Mouse (Mus musculus): Measurements from ENCODE around the gene Fbxo17. TPM values are rescaled to one million over a fixed set of nuclear protein-coding genes. Genes with fewer than 3 reads are reported as not detected.

The Fbxo17 gene
- total and polyA plus RNA-seq, 3 experiments, result 2.0 to 11.1 (median 5.3) TPM

GRCm38 (mm10) chr7:28767462-28767965 is 50.9 kb downstream of the Fbxo17 start, which contains the start of gene Nfkbib:
Gene Nfkbib (minus strand): TSS chr7:28767512.
- DNase-seq, result no peak

- no peak for DNase-seq
These were observed 52.9 kb downstream of the Fbxo17 start for GRCm38 (mm10) chr7:28769414-28769958.

- DNase-seq, result no peak
These were observed 53.7 kb downstream of the Fbxo17 start for GRCm38 (mm10) chr7:28770309-28770708.

GRCm38 (mm10) chr7:28771867-28772266 is 55.3 kb downstream of the Fbxo17 start:
- no peak for DNase-seq

- no peak for DNase-seq
These were observed 56.6 kb downstream of the Fbxo17 start for GRCm38 (mm10) chr7:28773163-28773562.

DNA sequence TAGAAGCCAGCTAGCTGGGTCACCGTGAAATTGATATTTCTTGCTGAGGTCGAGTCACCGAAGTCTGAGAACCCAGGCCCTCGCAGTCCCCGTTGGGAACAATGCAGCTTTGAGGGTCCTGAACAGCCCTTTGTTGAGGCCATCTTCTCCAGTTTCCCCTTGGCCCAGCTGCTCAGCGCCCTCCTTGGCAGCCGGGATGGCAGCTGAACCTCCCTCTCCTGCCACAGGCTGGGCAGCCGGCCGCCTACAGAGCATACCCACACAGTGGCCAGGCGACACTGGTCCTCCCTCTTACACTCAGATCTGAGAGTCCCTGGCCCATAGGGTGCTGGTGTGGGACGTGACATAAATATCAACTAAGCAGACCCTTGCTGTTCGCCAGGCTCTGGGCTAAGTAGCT is 57.6 kb downstream of the Fbxo17 start:
- DNase-seq, result no peak

GRCm38 (mm10) chr7:28775129-28775528 is 58.5 kb downstream of the Fbxo17 start:
- no peak for DNase-seq

DNA sequence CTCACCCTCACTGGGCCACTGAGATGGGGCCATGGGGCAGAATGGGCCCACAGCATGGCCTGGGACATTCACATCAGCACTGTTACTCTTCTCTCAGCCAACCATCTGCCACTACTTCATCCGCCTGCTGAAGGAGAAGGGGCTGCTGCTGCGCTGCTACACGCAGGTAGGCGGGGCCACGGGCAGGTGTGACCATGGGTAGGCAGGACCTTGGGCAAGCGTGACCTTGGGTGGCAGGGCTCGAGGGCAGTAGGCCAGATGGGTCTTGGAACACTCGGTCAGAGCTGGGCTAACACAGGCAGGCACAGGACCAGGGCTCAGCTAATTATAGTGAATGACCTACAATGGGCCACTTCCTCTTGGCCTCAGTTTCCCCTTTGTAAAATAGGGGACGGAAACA is 62.2 kb downstream of the Fbxo17 start:
- DNase-seq, result peak; percentile 68

GRCm38 (mm10) chr7:28780067-28780658 is 63.6 kb downstream of the Fbxo17 start:
- DNase-seq, result peak; percentile 86

DNA sequence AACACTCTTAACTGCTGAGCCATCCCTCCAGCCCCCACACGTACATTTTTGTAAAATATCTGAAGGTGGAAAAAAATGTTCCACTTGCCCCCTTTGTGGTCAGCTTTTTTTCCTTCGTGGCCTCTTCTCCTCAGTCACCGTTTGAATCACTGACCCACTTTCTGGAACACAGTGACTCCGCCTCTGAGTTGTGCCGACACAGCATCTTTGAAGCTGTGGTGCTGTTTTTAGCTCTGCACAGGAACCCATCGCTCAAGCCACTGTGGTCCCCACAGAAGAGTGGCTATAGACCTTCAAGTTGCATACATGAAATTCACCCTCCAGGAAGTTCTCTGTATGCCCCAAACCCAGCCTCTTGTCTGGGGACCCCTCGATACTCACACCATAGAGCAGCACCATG is 64.3 kb downstream of the Fbxo17 start:
- DNase-seq, result peak; percentile 52

GRCm38 (mm10) chr7:28781261-28781663 is 64.7 kb downstream of the Fbxo17 start:
- DNase-seq, result no peak

DNA sequence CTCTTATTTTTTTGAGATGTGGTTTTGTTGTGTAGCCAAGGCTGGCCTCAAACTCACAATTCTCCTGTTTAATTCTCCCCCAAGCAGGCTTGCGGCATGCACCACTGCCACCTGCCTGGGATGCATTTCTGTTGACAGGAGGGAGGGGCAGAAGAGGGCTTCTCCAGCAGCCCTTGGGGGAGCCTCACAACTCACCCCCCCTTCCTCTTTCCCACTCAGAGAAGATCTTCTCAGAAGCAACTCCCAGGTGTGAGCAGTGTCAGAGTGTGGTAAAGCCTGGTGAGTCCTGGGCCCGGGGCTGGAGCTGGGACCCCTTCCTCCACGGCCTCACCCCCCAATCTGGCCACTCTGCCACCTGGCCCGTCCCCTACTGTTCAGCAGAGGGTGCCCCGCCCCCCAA is 68.6 kb downstream of the Fbxo17 start:
- no peak for DNase-seq

Other genes starting within 250 kb of the Fbxo17 start
- not detected for gene Ifnl2, start 206.3 kb upstream of the Fbxo17 start, total RNA-seq (2021)
- gene Ifnl2, start 206.3 kb upstream of the Fbxo17 start, polyA plus RNA-seq (2012; rRNA removed), result 0.33 and 1.00 TPM in 2 replicates
- gene Ifnl3, start 194.0 kb upstream of the Fbxo17 start, total RNA-seq (2021), result not detected
- gene Ifnl3, start 194.0 kb upstream of the Fbxo17 start, polyA plus RNA-seq (2012; rRNA removed), result 0.48 and 0.59 TPM in 2 replicates
- gene Sycn, start 175.9 kb upstream of the Fbxo17 start, total RNA-seq (2021), result not detected
- 0.44 and 0.48 TPM in 2 replicates for gene Sycn, start 175.9 kb upstream of the Fbxo17 start, polyA plus RNA-seq (2012; rRNA removed)
- not detected for gene Nccrp1, start 169.6 kb upstream of the Fbxo17 start, total RNA-seq (2021)
- gene Nccrp1, start 169.6 kb upstream of the Fbxo17 start, polyA plus RNA-seq (2012; rRNA removed), result 0.10 TPM in 1 of 2 replicates, not detected in the other
- gene Samd4b, start 118.7 kb upstream of the Fbxo17 start, total RNA-seq (2021), result 10 to 100 TPM; 61.0 to 78.2 TPM
- 127 and 146 TPM in 2 replicates for gene Samd4b, start 118.7 kb upstream of the Fbxo17 start, polyA plus RNA-seq (2012; rRNA removed)
- gene Pak4, start 118.6 kb upstream of the Fbxo17 start, total RNA-seq (2021), result 10 to 100 TPM; 28.7 to 29.6 TPM
- gene Pak4, start 118.6 kb upstream of the Fbxo17 start, polyA plus RNA-seq (2012; rRNA removed), result 53.5 and 54.9 TPM in 2 replicates
- gene Acp7, start 85.5 kb upstream of the Fbxo17 start, total RNA-seq (2021), result not detected
- gene Acp7, start 85.5 kb upstream of the Fbxo17 start, polyA plus RNA-seq (2012; rRNA removed), result not detected in 2 replicates
- gene Fbxo27, start 24.0 kb upstream of the Fbxo17 start, total RNA-seq (2021), result 1 to 10 TPM; 1.7 to 2.6 TPM
- 6.6 and 8.5 TPM in 2 replicates for gene Fbxo27, start 24.0 kb upstream of the Fbxo17 start, polyA plus RNA-seq (2012; rRNA removed)
- gene Mrps12, start 25.0 kb downstream of the Fbxo17 start, total RNA-seq (2021), result 10 to 100 TPM; 74.6 to 82.1 TPM
- 217 and 245 TPM in 2 replicates for gene Mrps12, start 25.0 kb downstream of the Fbxo17 start, polyA plus RNA-seq (2012; rRNA removed)
- gene Sars2, start 25.2 kb downstream of the Fbxo17 start, total RNA-seq (2021), result 10 to 100 TPM; 16.5 to 21.2 TPM
- 42.6 and 43.0 TPM in 2 replicates for gene Sars2, start 25.2 kb downstream of the Fbxo17 start, polyA plus RNA-seq (2012; rRNA removed)
- not detected for gene Ccer2, start 39.4 kb downstream of the Fbxo17 start, total RNA-seq (2021)
- not detected in 2 replicates for gene Ccer2, start 39.4 kb downstream of the Fbxo17 start, polyA plus RNA-seq (2012; rRNA removed)
- gene Sirt2, start 49.9 kb downstream of the Fbxo17 start, total RNA-seq (2021), result 10 to 100 TPM; 86.0 to 87.0 TPM
- gene Sirt2, start 49.9 kb downstream of the Fbxo17 start, polyA plus RNA-seq (2012; rRNA removed), result 57.3 and 59.0 TPM in 2 replicates
- 10 to 100 TPM; 38.0 to 62.9 TPM for gene Nfkbib, start 50.7 kb downstream of the Fbxo17 start, total RNA-seq (2021)
- gene Nfkbib, start 50.7 kb downstream of the Fbxo17 start, polyA plus RNA-seq (2012; rRNA removed), result 97.6 and 122 TPM in 2 replicates
- gene Rinl, start 72.2 kb downstream of the Fbxo17 start, total RNA-seq (2021), result 1 to 10 TPM; 2.9 to 3.7 TPM
- gene Rinl, start 72.2 kb downstream of the Fbxo17 start, polyA plus RNA-seq (2012; rRNA removed), result 3.0 and 4.1 TPM in 2 replicates
- gene Hnrnpl, start 91.7 kb downstream of the Fbxo17 start, total RNA-seq (2021), result 100 to 1,000 TPM; 382 to 408 TPM
- 119 and 120 TPM in 2 replicates for gene Hnrnpl, start 91.7 kb downstream of the Fbxo17 start, polyA plus RNA-seq (2012; rRNA removed)
- gene Ech1, start 108.4 kb downstream of the Fbxo17 start, total RNA-seq (2021), result 100 to 1,000 TPM; 520 to 711 TPM
- 486 and 560 TPM in 2 replicates for gene Ech1, start 108.4 kb downstream of the Fbxo17 start, polyA plus RNA-seq (2012; rRNA removed)
- gene Lgals4, start 117.0 kb downstream of the Fbxo17 start, total RNA-seq (2021), result 1 to 10 TPM; 7.4 to 9.4 TPM
- gene Lgals4, start 117.0 kb downstream of the Fbxo17 start, polyA plus RNA-seq (2012; rRNA removed), result 20.5 and 22.4 TPM in 2 replicates
- under 1 TPM; 0.69 to 0.81 TPM for gene Lgals7, start 147.0 kb downstream of the Fbxo17 start, total RNA-seq (2021)
- 0.97 and 2.8 TPM in 2 replicates for gene Lgals7, start 147.0 kb downstream of the Fbxo17 start, polyA plus RNA-seq (2012; rRNA removed)
- under 1 TPM in 1 of 2 experiments, not detected in 1; 0.14 TPM for gene Capn12, start 164.6 kb downstream of the Fbxo17 start, total RNA-seq (2021)
- 0.48 and 0.80 TPM in 2 replicates for gene Capn12, start 164.6 kb downstream of the Fbxo17 start, polyA plus RNA-seq (2012; rRNA removed)
- gene Actn4, start 245.5 kb downstream of the Fbxo17 start, total RNA-seq (2021), result 100 to 1,000 TPM; 247 to 264 TPM
- 301 and 316 TPM in 2 replicates for gene Actn4, start 245.5 kb downstream of the Fbxo17 start, polyA plus RNA-seq (2012; rRNA removed)